Mouse (Mus musculus): ENCODE data around the gene Vmn1r34.
"Not testable (repeated sequence)": the region's sequence is repeated elsewhere in the genome, so short reads cannot be mapped to it uniquely, and the experiment has no call there.

Vmn1r34 gene

DNA sequence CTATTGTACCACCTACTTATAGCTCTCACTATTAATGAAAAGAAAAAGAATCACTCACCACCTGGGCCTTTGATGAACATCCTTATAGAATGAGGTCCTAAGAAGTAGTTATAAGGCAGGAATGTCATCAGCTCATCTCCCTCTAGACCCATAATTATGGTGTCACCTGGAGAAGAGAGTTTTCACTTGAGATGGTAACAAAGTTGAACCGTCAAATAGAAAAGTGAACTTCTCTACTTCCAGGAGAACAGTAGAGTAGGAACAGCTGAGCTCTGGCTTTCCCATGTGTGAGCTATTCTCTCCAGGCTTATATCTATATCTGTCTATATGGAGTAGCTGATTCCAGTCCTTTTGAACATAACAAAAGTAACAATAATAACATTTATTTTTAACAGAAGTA, at the start of gene Vmn1r34:
Gene Vmn1r34 (minus strand): TSS at position 101 of the 400 bp plus-strand sequence.
- DNase-seq (ENCODE audit: low spot score) = no peak

DNA sequence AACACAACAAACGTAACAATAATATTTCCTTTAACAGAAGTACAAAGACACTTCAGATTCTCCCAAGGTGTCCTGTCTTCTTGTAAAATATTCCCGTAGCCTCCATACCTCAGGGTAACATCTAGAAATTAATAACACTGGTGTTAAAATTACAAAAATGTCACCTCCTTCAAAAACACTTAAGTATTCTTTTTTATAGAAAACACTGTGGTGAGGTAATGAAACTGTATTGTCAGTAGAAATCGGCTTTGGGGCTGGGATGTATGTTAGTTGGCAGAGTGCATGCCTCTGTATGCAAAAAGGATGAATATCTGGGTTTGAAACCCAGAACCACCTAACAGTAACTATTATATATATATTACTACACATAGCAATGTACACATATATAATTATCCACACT, 42.1 kb upstream of the Vmn1r34 start, which contains the start of gene Vmn1r35:
Gene Vmn1r35 (minus strand): TSS at position 101 of the 400 bp plus-strand sequence.
- no peak for DNase-seq (ENCODE audit: low spot score)

DNA sequence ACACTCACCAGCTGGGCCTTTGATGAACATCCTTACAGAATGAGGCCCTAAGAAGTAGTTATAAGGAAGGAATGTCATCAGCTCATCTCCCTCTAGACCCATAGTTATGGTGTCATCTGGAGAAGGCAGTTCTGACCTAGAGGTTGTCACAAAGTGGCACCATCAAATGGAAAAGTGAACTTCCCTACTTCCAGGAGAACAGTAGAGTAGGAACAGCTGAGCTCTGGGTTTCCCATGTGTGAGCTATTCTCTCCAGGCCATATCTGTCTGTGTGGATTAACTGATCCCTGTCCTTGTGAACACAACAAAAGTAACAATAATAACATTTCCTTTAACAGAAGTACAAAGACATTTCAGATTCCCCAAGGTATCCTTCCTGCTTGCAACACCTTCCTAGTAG, 25.5 kb downstream of the Vmn1r34 start, which contains the start of gene Vmn1r33:
Gene Vmn1r33 (minus strand): TSS at position 101 of the 400 bp plus-strand sequence.
- DNase-seq (ENCODE audit: low spot score) = not testable (repeated sequence)

DNA sequence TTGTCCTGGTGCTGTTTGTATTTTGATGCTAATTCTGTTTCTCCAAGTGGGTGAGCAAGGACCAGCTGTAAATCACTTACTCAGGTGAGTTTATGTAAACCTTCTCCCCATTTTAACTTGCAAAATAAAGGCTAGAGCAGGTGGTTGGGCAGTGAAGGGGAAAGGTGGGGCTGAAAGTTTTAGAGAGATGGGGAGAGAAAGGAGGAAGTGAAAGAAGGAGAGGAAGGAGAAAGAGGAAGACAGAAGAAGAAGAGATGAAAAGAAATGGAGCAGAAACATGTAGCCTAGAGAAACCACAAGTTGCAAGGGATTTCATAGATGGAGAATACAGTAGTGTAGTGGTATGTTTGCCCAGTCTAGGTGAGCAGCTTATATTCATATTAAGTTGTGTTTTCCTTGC, 47.9 kb downstream of the Vmn1r34 start:
- no peak for DNase-seq (ENCODE audit: low spot score)
